Mouse (Mus musculus) stomach, embryonic 15.5 days (tissue): ENCODE results near the gene Sec22b. TPM values are rescaled to one million over a fixed set of nuclear protein-coding genes. Genes with fewer than 3 reads are reported as not detected.

Experiments
- ATAC-seq: fragments of 200-750 bp; cut with Nextera tagmentation; 2 replicates; pipeline ENCODE4 v1.8.0; 2017; ENCODE audit warnings: low read depth, moderate number of reproducible peaks, moderate TSS enrichment; ENCODE audit not compliant: insufficient read depth, low FRiP score
- H3K27ac ChIP-seq: fragments of 300-500 bp; sonication (generic); 2 replicates; pipeline ENCODE4 v1.5.1; 2015; ENCODE audit warnings: mild to moderate bottlenecking, inconsistent platforms
- H3K27me3 ChIP-seq: fragments of 300-500 bp; sonication (generic); replicated peaks from 2 replicates; pipeline ENCODE4 v1.6.1; 2015; ENCODE audit warnings: inconsistent platforms
- H3K36me3 ChIP-seq: fragments of 300-500 bp; sonication (generic); 2 replicates; pipeline ENCODE4 v1.6.1; 2015; ENCODE audit warnings: inconsistent platforms
- H3K4me1 ChIP-seq: fragments of 300-500 bp; sonication (generic); 2 replicates; pipeline ENCODE4 v1.6.1; 2015; ENCODE audit warnings: inconsistent platforms
- H3K4me2 ChIP-seq: fragments of 300-500 bp; sonication (generic); 2 replicates; pipeline ENCODE4 v1.6.1; 2015; ENCODE audit warnings: mild to moderate bottlenecking, inconsistent platforms
- H3K4me3 ChIP-seq: fragments of 300-500 bp; sonication (generic); replicated peaks from 2 replicates; pipeline ENCODE4 v1.5.1; 2015; ENCODE audit warnings: inconsistent platforms
- H3K9ac ChIP-seq: fragments of 300-500 bp; sonication (generic); 2 replicates; pipeline ENCODE4 v1.6.1; 2015; ENCODE audit warnings: inconsistent platforms
- H3K9me3 ChIP-seq: fragments of 300-500 bp; sonication (generic); 2 replicates; pipeline ENCODE4 v1.6.1; 2016; ENCODE audit warnings: inconsistent platforms
- WGBS: fragments of 180-500 bp; shearing (Covaris S2); methylation state at CpG from one replicate; pipeline ENCODE4 v1.1.7; 2015; 5-methylcytosine and 5-hydroxymethylcytosine counted together
- polyA plus RNA-seq: library from polyadenylated mRNA; unstranded; fragments of >200 nt; fragmentation: Nextera tagmentation; extraction: Ambion mirVana; gene quantifications from 2 replicates; pipeline ENCODE4 v1.2.1, GENCODE M21; 2015

Sec22b gene
- polyA plus RNA-seq, 1 experiment from 2014 or later = 139 TPM

DNA sequence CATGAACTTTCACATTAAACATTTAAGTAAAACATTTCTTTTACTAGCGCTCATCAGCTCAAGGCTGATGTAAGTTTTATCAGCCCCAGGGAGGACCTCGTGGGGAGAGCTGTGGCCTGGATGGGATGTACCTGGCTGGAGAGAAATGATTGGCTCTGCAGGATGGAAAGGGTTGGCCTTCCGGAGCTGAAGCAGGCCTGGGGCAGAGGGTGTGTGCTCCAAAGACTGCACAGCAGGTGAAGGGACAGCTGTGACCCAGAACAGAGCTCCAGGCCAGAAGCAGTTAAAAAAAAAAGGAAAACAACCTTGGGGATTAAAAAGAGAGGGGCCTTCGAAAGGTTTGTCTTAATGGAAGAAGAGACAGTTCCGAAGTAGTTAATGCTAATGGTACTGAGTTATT lies 26.2 kb upstream of the Sec22b start:
- 32% methylated on average over 5 of the region's 5 CpGs for WGBS

DNA sequence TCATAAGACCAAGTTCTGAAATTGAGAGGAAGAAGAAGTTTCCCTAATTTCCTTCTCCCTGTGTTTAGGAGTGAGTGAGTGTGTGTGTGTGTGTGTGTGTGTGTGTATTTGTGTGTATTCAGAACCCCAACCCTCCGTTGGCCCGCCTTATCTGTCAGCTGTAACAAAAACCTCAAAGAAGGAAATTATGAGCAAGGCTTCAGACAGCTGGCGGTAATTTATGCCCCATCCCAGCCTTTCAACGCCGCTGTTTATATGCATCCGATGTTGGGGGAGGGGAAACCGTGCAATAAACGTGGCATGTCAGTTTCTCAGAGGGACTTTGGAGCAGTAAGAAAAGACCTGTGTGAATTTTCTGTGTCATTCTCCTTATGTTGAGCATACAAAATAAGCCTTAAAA lies 24.7 kb upstream of the Sec22b start:
- Histone ChIP-seq H3K4me2 (no peak overlapping the region), H3K4me3 (no peak overlapping the region), H3K9ac (no peak overlapping the region), H3K9me3 (no peaks in the 10 kb centered on the region), H3K4me1 (no peaks in the 10 kb centered on the region), H3K27me3 (no peaks in the 10 kb centered on the region), H3K27ac (no peak overlapping the region), H3K36me3 (no peaks in the 10 kb centered on the region)
- no peak for ATAC-seq
- WGBS = 39% methylated on average over 8 of the region's 8 CpGs

More for the DNA sequence above, 26.2 kb upstream of the Sec22b start:
- H3K4me1 ChIP-seq = no peaks in the 10 kb centered on the region
- ATAC-seq = no peak
- no peaks in the 10 kb centered on the region for H3K36me3 ChIP-seq
- no peak overlapping the region for H3K9ac ChIP-seq
- H3K27me3 ChIP-seq = no peaks in the 10 kb centered on the region
- no peaks in the 10 kb centered on the region for H3K9me3 ChIP-seq
- H3K27ac ChIP-seq = no peak overlapping the region
- H3K4me2 ChIP-seq = no peak overlapping the region
- no peak overlapping the region for H3K4me3 ChIP-seq

DNA sequence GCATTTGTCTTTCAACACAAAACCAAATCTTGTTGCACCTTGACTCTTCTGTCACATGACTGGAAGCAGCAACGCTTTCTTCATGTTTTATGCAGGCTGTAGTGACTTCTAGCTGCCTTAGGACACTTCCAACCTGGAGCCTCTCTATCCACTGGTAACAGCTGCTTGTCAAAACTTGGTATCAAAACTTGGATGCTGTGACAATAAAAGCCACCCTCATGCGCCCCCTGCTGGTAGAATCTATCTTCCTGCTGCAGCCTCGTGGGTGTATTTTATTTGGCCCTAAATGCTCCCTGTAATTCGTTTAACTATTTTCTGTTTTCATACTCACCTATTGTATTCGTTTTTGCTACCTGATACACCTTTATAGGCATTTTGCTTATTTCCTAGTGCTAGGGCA lies 21.8 kb upstream of the Sec22b start:
- no peak overlapping the region for H3K4me2 ChIP-seq
- H3K9me3 ChIP-seq = no peaks in the 10 kb centered on the region
- H3K9ac ChIP-seq = no peak overlapping the region
- no peaks in the 10 kb centered on the region for H3K36me3 ChIP-seq
- no peak for ATAC-seq
- no peak overlapping the region for H3K4me3 ChIP-seq
- no peak overlapping the region for H3K27ac ChIP-seq
- H3K27me3 ChIP-seq = no peaks in the 10 kb centered on the region
- H3K4me1 ChIP-seq = no peaks in the 10 kb centered on the region
- 13% methylated on average over 5 of the region's 5 CpGs for WGBS

DNA sequence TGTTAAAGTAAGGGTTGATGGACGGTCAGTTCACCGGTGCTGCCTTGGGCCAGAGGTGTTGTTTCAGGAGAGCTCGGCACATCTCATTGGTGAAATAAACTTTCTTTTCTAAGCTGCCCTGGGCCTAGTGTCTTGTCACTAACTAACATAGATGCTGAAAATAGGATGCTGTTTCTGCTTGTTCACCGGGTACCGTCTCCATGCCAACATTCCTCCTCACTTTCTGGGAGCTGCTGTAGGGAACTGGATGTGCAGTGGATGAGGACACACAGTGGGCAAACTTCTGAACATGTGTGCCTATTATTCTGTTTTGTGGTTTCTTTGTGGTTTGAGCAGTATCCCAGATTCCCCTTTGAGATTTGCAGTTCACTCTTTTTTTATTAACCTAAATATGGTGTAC lies 19.4 kb upstream of the Sec22b start:
- H3K27ac ChIP-seq = no peak overlapping the region
- 92% methylated on average over 5 of the region's 5 CpGs for WGBS
- ATAC-seq = no peak

DNA sequence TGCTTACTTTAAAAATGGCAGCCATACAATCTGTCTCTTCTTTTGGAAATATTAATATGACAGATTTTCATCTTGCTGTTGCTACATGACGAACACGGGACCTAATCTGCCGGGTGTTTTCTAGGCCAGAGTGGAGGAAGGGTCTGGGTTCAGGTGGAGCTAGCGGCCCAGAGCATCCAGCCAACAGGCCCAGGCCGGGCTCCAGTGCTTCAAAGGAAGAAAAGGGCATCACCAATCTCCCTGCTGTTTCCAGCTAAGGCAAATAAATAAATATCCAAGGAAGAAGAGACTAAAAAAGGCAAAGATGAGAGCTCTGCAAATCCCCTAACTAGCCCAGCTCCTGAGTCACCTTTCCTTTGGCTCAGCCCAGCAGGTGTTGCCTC lies 13.2 kb upstream of the Sec22b start:
- Histone ChIP-seq H3K27ac (no peak overlapping the region), H3K9ac (no peak overlapping the region), H3K4me1 (peaks cover 8% of the 10 kb centered on the region), H3K9me3 (no peaks in the 10 kb centered on the region), H3K27me3 (peaks cover 35% of the 10 kb centered on the region), H3K4me3 (peak overlapping the region; percentile 35; the same call in 1 of the 2 replicates), H3K4me2 (no peak overlapping the region), H3K36me3 (no peaks in the 10 kb centered on the region)
- WGBS = 73% methylated on average over 5 of the region's 5 CpGs
- no peak for ATAC-seq

More for the DNA sequence above, 19.4 kb upstream of the Sec22b start:
- Histone ChIP-seq H3K4me3 (no peak overlapping the region), H3K4me2 (no peak overlapping the region), H3K36me3 (no peaks in the 10 kb centered on the region), H3K9me3 (no peaks in the 10 kb centered on the region), H3K9ac (no peak overlapping the region), H3K4me1 (no peaks in the 10 kb centered on the region), H3K27me3 (no peaks in the 10 kb centered on the region)

DNA sequence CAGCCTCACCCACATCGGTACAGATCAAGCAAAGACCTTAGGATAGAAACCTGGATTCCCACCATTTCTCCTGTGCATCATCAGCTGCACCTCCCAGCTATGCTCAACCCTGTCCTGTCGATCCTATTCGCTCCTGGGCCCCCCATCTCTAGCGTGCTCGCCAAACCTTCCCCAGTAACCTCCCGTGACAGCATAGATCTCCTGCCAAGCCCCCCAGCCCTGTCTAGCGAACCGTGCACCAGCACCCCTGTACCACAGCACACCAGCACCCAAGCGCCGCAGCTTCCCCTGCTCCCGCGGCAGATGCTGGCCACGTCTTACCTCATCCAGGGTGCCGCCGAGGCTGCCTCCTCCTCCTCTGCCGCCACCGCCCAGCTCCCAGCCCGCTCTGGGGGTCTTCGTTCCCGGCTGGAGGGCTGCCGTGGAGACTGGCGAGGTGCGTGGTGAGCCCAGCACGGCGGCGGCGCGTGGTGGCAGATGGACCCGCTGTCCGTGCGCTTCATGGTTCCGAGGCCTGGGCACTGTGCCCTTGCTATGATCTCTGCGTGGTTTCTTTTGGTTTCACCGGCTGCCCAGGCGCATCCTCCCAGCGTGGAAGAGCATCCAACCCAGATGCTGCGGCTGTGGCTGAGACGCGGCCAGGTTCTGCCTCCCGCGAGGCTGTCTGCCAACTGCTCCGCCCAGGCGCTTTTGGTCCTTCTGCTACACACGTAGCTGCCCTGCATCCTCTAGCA lies 12.7 kb upstream of the Sec22b start, which contains the start of gene Pde4dip:
TSS of gene Pde4dip (minus strand) at position 540 of the 734 bp plus-strand sequence.
- ATAC-seq = no peak
- Histone ChIP-seq H3K4me2 (peak within 1 kb of the TSS; percentile 77), H3K27ac (no peak within 1 kb of the TSS), H3K9ac (no peak within 1 kb of the TSS), H3K4me3 (peak within 1 kb of the TSS; percentile 35), H3K27me3 (peaks cover 35% of the 10 kb centered on the region), H3K4me1 (peaks cover 8% of the 10 kb centered on the region), H3K9me3 (no peaks in the 10 kb centered on the region), H3K36me3 (no peaks in the 10 kb centered on the region)
- WGBS = 2% methylated on average over 44 of the region's 44 CpGs

DNA sequence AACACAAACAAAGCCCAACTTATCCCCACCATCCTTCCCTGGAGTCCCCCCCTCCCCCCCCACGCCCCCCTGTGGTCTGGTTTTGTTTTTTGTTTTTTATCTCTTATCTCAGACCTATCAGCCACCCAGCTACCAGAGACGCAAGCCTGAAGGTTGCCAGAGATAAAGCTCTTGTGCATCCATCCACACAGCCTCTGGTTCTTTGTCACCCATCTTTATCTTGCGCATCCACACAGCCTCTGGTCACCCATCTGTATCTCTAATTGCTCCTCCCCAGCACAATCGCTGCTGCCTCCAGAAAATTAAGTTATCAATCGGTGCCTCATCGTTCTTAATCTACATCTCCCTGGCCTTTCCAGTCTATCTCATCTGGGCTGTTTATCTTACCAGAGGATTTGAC lies 10.8 kb upstream of the Sec22b start:
- H3K9me3 ChIP-seq = no peaks in the 10 kb centered on the region
- H3K4me1 ChIP-seq = peaks cover 8% of the 10 kb centered on the region
- no peak overlapping the region for H3K9ac ChIP-seq
- 56% methylated on average over 6 of the region's 6 CpGs for WGBS
- peaks cover 35% of the 10 kb centered on the region for H3K27me3 ChIP-seq
- no peaks in the 10 kb centered on the region for H3K36me3 ChIP-seq
- no peak overlapping the region for H3K4me2 ChIP-seq
- ATAC-seq = no peak
- no peak overlapping the region for H3K27ac ChIP-seq
- H3K4me3 ChIP-seq = no peak overlapping the region

DNA sequence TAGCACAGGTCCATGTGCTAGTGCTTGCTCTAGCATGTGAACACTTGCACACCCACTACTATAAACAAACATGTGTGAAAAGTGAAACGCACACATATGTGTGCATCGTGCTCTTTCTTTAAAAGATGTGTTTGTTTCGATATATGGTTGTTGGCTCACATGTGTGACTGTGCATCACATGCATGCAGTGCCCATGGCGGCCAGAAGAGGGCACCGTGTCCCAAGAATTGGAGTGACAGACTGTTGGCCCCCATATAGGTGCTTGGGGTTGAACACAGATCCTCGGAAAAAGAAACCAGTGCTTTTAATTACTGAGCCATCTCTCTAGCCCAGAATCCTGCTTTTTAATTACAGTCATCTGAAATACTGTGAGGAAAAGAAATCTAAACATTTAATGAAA lies 6.3 kb upstream of the Sec22b start:
- Histone ChIP-seq H3K27me3 (peaks cover 14% of the 10 kb centered on the region), H3K9ac (no peak overlapping the region), H3K36me3 (no peaks in the 10 kb centered on the region), H3K27ac (no peak overlapping the region), H3K4me2 (no peak overlapping the region), H3K4me3 (no peak overlapping the region), H3K4me1 (no peaks in the 10 kb centered on the region), H3K9me3 (no peaks in the 10 kb centered on the region)
- ATAC-seq = no peak
- 50% methylated on average over 6 of the region's 6 CpGs for WGBS

DNA sequence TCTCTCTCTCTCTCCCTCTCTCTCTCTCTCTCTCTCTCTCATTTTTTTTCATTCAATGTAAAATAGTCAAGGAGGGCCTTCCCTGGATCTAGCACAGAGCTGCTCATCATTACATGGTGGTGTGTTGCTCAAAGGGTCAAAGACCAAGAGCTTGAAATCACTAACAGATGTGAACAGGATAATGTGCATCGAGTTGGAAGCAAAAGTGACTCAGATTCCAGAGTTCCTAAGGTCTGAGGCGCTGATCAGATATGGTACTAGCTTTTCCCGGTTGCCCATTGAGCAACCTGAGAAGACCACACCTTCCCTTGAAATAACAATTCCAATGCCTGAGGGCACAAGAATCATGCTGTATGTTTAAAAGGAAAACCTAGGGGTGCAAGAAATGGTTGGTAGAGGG lies 2.6 kb upstream of the Sec22b start:
- Histone ChIP-seq H3K27me3 (no peaks in the 10 kb centered on the region), H3K4me1 (peaks cover 9% of the 10 kb centered on the region; the same call in 1 of the 2 replicates), H3K36me3 (no peaks in the 10 kb centered on the region), H3K9ac (no peak overlapping the region), H3K4me3 (no peak overlapping the region), H3K4me2 (no peak overlapping the region), H3K27ac (no peak overlapping the region), H3K9me3 (no peaks in the 10 kb centered on the region)
- ATAC-seq = no peak
- WGBS = 58% methylated on average over 3 of the region's 3 CpGs

DNA sequence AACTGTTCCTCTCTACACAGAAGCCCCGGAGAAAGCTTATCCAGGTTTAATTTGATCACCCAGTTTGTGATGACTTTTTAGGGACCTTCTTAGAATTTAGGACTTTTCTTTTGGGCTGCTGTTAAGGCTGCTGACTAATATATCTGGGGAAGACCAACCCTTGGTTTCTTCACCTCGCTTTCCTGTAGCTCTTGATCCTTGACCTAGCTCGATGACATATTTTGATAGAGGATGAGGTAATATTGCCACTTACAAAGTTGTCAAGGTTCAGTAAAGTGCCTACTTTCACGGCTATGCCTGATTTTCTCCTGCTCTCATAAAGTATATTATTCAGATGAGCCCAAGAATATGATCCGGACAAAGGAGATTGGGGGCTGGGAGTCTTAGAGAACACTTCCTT lies 596 bp downstream of the Sec22b start:
- peak overlapping the region; percentile 82; the same call in 1 of the 2 replicates for H3K9ac ChIP-seq
- peak overlapping the region; percentile 81 for H3K4me2 ChIP-seq
- peak overlapping the region; percentile 78 for H3K4me3 ChIP-seq
- no peaks in the 10 kb centered on the region for H3K36me3 ChIP-seq
- no peaks in the 10 kb centered on the region for H3K9me3 ChIP-seq
- H3K4me1 ChIP-seq = peaks cover 9% of the 10 kb centered on the region; the same call in 1 of the 2 replicates
- 11% methylated on average over 5 of the region's 5 CpGs for WGBS
- H3K27ac ChIP-seq = no peak overlapping the region
- H3K27me3 ChIP-seq = no peaks in the 10 kb centered on the region
- no peak for ATAC-seq

DNA sequence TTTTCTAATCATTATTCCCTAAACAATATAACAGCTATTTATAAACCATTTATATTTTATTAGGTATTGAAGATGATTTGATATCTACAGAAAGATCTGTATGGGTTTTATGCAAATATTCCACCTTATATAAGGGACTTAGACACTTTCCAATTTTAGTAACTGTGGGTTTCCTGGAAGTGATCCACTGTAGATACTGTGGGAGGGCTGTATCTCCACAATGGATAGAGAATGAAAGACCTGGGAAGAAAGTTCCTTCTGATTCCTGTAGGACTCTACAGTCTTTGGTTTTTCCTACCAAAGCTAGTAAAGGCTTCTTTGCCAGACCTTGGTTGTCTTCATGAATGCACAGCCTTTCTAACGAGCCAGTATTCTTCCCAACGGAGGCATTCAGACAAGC lies 8.7 kb downstream of the Sec22b start:
- Histone ChIP-seq H3K9me3 (no peaks in the 10 kb centered on the region), H3K9ac (no peak overlapping the region), H3K4me2 (no peak overlapping the region), H3K27ac (no peak overlapping the region), H3K4me3 (no peak overlapping the region), H3K27me3 (no peaks in the 10 kb centered on the region), H3K4me1 (no peaks in the 10 kb centered on the region), H3K36me3 (0 out of 2 replicates have a peak, but pooled peaks cover 8% of the 10 kb centered on the region)
- 80% methylated on average over 2 of the region's 2 CpGs for WGBS
- ATAC-seq = no peak

DNA sequence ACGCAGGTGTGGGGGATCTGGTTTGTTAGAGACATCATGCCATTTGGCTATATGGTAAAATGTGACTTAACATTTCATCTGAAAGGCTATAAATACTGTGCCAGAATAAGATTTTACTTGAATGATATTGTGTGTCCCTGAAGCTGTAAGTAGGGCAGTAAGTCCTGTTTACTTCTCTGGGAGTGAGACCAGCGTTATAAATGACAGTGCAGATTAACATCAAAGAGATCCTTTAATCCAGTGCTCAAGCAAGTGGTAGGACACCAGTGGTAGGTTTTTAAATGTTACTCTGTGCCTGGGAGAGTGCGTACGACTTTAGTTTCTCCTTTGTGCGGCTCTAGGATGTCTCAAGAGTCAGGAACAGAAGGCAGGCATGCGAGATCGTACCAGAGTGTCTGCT lies 10.1 kb downstream of the Sec22b start:
- Histone ChIP-seq H3K27me3 (no peaks in the 10 kb centered on the region), H3K36me3 (peaks cover 17% of the 10 kb centered on the region; the same call in 1 of the 2 replicates), H3K4me1 (no peaks in the 10 kb centered on the region), H3K27ac (no peak overlapping the region), H3K9ac (no peak overlapping the region), H3K4me3 (no peak overlapping the region), H3K4me2 (no peak overlapping the region), H3K9me3 (no peaks in the 10 kb centered on the region)
- 80% methylated on average over 7 of the region's 7 CpGs for WGBS
- ATAC-seq = no peak
